Mouse (Mus musculus) layer of hippocampus, postnatal 36 days (tissue): ENCODE measurements around the gene Ptx4. TPM values are rescaled to one million over a fixed set of nuclear protein-coding genes. Genes with fewer than 3 reads are reported as not detected.

Experiments
- DNase-seq, 2 experiments: peaks; one replicate each; pipeline ENCODE4 v3.0.0; 2022
- total RNA-seq, 2 experiments: library from RNA; stranded (reverse); gene quantifications; 2 replicates each; pipeline ENCODE4 v1.2.3; 2021

Ptx4 gene
- total RNA-seq: 1 to 10 TPM; 2.3 to 2.5 TPM

DNA sequence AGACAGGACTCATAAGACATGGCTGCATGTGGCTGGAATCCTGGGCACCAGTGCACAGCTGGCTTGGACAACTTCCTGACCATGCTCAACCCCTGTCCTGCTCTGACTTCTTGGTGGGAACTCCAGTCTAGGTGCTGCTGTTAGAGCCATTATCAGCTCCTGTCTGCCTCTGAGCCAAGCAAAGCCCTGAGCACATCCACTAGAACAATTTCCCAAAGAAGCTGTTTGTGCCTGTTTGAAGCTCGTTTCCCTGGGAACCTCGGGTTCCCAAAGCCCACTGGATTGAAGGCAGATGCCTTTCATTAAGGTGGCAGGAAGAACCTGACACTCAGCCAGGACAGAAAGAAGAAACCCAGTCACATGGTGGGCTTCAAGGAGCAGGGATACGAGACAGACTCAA is at the start of gene Ptx4:
Ptx4 (plus strand) TSS at position 355 of the 400 bp plus-strand sequence.
- no peak for DNase-seq

- DNase-seq: no peak
Observed at GRCm38 (mm10) chr17:25076906-25077305, 43.7 kb upstream of the Ptx4 start.

DNA sequence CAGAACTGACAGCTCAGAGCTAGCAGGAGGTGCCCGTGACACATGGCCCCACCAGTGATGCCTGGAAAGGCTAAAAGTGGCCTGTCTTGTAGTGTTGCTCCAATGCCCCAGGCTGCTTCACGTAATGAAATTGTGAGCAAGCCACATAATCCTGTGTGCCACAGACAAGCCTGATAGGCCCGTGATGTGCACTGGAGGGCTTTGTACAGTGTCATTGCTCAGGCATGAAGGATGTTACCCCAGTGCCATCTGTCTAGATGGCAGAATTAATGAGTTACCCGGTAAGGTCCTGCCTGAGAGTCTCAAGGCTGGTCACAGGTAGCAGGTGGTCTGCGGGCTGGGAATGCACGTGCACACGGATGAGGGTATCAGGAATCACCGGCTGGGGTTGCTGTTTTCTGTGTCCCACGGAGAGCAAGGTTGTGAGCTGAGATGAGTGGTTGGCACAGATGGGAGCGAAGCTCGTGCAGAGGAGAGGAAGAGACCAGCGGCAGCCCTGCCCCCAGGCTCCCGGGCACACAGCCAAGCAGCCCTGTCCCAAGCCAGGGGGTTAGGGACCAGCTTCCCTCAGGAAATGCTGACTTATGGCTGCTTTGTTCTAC is 42.7 kb upstream of the Ptx4 start:
- DNase-seq: peak; percentile 58 to 62

- no peak for DNase-seq
Observed at GRCm38 (mm10) chr17:25080210-25080609, 40.4 kb upstream of the Ptx4 start.

DNA sequence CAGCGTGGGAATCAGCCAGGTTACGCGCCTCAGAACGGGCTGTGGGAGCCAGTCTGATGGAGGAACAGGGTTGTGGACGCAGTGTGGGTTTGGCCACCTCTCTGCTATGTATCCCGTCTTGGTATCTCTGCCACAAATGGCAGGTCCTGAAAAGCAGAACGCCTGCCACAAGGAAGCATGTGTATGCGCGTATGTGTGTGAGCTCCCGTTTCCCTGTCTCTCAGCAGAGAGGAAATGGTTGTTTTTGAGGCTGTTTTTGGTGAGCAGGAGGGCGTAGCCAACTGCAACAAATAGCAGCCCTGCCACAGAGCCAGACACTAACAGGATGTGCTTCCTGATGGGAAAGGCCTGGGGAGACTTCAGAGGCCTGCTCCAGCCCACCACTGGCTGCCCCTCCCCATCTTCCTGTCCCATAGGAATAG is 39.6 kb upstream of the Ptx4 start:
- DNase-seq: no peak

DNA sequence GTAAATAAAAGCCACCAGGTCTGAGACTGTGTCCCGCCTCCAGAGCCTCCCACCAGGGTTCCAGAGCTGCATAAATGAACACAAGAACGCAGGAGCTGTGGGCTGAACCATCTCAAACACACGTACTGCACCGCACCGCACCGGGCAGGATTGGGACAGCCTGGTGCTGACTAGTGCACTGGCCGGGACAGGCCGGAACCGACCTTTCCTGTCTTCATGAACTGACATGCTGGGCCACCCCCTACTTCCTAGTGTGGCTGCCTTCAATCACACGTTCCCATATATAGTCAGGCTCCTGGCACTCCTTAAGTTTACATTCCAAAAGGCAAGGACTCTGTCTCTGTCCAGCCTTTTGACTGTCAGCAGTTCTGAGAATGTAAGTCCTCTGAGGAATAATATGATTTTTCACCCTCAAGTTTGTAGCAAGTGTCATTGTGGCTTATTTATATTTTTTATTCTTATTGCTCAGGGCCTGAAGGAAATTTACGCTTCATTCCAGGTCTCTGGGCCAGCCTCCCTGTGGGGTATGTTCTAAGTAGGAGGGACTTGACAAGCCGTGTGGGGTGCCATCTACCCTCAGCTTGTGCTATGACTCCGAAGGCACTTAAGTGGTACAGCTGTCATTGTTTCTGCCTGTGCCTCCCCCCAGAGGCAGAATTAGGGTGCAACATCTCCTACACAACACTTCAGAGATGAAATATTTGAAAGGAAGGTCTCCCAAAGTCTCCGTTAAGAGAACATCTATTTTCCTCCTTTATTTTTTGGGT is 38.3 kb upstream of the Ptx4 start:
- no peak for DNase-seq

GRCm38 (mm10) chr17:25082887-25083286 is 37.7 kb upstream of the Ptx4 start:
- DNase-seq: no peak

GRCm38 (mm10) chr17:25083444-25083931 is 37.1 kb upstream of the Ptx4 start, which contains the start of gene Tmem204:
Tmem204 (minus strand) TSS chr17:25083591.
- no peak for DNase-seq

GRCm38 (mm10) chr17:25084835-25085385 is 35.6 kb upstream of the Ptx4 start:
- no peak for DNase-seq

DNA sequence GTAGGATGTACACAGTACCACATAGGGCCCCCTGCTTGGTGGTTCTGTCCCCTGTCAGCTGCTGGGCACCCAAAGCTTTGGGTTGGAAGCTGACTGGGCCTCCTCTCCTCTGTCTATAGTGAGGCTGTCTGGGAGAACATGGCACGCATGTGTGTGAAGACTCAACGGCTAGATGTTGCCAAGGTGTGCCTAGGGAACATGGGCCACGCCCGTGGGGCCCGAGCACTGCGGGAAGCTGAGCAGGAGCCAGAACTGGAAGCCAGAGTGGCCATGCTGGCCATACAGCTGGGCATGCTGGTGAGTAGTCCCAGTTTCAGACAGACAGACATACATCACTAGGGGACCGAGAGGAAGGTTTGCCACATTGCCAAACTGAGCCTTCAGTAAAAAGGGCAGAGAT is 33.8 kb upstream of the Ptx4 start:
- no peak for DNase-seq

- no peak for DNase-seq
Observed at GRCm38 (mm10) chr17:25089158-25089557, 31.4 kb upstream of the Ptx4 start.

DNA sequence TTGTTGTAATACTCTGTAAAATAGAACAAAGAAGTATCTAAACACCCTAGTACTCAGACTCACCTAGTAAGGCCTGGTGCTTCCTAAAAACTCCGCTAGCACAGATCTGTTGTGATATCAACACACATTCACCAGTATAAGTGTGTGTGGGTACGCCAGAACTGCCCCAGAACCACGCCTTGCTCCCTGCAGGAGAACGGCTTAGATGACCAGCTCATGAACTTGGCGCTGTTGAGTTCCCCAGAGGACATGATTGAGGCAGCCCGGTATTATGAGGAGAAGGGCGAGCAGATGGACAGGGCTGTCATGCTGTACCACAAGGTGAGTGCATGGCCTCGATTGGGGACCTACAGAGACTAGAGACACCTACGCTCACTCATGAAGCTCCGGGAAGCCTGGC is 30.1 kb upstream of the Ptx4 start:
- no peak for DNase-seq

DNA sequence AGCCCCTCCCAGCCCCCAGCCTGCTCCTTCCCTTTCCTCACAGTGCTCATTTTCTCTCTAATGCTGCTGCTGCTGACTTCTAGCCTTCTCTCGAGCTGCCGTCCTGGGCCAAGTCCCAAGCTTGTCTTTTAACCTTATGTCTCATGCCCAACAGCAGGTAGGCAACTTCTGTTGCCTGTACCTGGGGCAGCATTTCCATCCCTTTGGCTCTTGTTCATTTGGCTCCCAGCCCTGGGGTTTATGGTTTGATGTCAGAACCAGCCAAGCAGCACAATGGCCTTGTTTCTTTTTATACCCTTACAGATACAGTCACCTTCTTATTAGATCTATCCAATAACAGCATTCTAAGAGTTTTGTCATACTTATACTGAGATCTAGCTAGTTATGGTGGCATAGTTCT is 24.3 kb upstream of the Ptx4 start:
- no peak for DNase-seq

GRCm38 (mm10) chr17:25100052-25100451 is 20.5 kb upstream of the Ptx4 start:
- DNase-seq: no peak

- no peak for DNase-seq
Observed at GRCm38 (mm10) chr17:25101338-25101737, 19.2 kb upstream of the Ptx4 start.

- DNase-seq: no peak
Observed at GRCm38 (mm10) chr17:25107786-25108185, 12.8 kb upstream of the Ptx4 start.

GRCm38 (mm10) chr17:25109578-25109977 is 11.0 kb upstream of the Ptx4 start:
- no peak for DNase-seq

- DNase-seq: no peak
Observed at GRCm38 (mm10) chr17:25110590-25110989, 10.0 kb upstream of the Ptx4 start.

DNA sequence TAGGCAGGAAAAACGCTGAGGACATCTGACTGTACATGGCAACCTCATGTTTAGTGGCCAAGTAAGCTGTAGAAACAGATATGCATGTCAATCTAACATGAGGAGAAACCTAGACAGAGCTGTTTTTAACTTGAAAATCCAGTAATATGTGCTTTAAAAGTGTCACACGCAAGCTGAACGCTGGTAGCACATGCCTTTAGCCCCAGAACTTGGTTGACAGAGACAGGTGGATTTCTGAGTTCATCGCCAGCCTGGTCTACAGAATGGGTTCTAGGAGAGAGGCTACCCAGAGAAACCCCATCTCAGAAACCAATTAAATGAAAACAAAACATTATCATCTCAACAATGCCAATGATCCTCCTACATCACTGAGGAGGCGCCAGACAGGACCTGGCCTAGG is 9.3 kb upstream of the Ptx4 start:
- DNase-seq: no peak

DNA sequence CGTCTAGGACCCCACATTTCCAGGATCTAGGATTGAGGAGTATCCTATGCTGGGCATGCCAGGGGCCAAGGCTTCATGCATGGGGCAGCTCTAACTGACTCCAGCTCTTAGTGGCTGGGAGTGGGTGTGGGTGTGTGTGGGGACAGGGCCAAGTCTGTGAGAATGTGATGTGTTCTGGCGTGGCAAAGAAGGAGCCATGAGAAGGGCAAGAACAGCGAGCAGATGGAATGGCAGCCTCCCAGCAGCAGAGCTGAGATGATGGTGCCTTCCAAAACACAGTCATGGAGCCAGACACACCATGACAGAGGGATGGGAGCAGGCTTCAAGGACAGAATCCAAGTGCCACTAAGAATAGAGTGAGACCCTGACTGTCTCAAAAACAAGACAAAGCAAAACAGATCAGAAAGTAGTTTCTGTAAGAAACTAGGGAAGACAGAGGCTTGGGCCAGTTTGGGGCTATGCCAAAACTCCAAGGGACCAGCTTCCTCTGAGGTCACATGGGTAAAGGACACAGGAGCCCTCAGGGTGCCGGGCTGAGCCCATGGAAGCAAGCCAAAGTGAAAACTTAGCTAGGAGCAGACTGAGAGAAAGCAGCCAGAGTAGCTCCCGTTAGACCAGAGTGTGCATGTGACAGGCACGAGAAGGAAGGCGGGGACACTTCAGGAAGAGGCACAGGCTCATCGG is 8.7 kb upstream of the Ptx4 start:
- DNase-seq: peak; percentile 27 to 46

GRCm38 (mm10) chr17:25112423-25112810 is 8.1 kb upstream of the Ptx4 start:
- no peak for DNase-seq

GRCm38 (mm10) chr17:25114908-25115645 is 5.5 kb upstream of the Ptx4 start:
- DNase-seq: no peak
